Mouse (Mus musculus): ENCODE data around the gene Cd86. TPM values are rescaled to one million over a fixed set of nuclear protein-coding genes. Genes with fewer than 3 reads are reported as not detected.

Cd86 gene
- polyA plus RNA-seq, 1 experiment from 2014 or later = 1.2 TPM

DNA sequence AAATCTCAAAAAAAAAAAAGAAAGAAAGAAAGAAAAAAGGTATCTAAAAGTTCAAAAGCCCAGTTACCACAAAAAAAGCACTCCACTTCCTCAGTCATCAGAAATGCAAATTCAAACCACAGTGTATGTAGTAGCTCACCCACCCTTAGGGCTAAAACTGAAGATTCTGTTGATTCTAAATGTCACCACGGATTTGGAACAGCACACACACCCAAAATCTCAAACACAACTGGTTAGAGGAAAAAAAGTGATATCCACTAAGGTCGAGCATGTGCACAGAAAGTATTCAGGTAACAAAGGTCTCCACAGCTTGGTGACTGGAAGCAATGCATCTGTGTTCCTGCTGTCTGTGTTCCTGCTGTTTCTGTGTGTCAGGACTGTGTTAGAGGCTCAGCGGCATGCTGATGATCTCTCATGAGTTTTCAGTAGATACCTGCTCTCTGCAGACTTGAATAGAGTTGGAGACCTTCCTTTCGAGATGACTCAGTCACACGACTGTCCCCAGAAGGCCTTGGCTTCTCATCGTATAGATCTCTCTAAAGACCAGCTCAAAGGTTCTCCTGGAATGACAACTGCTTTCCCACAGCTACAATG, 18.5 kb upstream of the Cd86 start:
- Histone ChIP-seq H3K9me3 (no peaks in the 10 kb centered on the region), H3K9ac (no peak overlapping the region), H3K27me3 (replicated peaks) (no peaks in the 10 kb centered on the region), H3K4me2 (replicated peaks) (no peak overlapping the region), H3K4me3 (no peak overlapping the region), H3K4me1 (no peaks in the 10 kb centered on the region), H3K27ac (no peak overlapping the region), H3K36me3 (no peaks in the 10 kb centered on the region)
- 81% methylated on average over 6 of the region's 6 CpGs for WGBS
- no peak for ATAC-seq (ENCODE audit: low FRiP score, low read depth)

DNA sequence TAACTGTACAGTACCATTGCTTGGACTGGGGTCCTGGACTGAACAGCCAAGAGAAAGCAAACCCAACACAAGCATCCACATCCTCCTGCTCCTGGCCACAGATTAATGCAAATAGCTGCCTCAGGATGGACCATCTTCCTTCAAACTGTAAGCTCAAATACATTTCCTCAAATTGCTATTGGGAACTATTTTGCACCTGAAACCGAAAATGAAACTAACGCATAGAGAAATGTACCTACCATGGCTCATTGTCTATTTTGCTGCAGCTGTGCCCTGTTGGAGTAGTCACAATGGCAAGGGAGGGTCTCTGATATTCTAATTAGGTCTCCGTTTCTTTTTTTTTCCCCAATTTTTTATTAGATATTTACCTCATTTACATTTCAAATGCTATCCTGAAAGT, 15.9 kb upstream of the Cd86 start:
- 94% methylated on average over 3 of the region's 3 CpGs for WGBS

GRCm38 (mm10) chr16:36675902-36676301, 10.0 kb upstream of the Cd86 start:
- no peak overlapping the region for H3K4me3 ChIP-seq
- WGBS = 91% methylated on average over 2 of the region's 2 CpGs
- no peak for ATAC-seq (ENCODE audit: low FRiP score, low read depth)
- H3K4me1 ChIP-seq = no peaks in the 10 kb centered on the region
- no peak overlapping the region for H3K27ac ChIP-seq
- H3K9ac ChIP-seq = no peak overlapping the region
- no peak overlapping the region for H3K4me2 ChIP-seq (replicated peaks)
- H3K27me3 ChIP-seq (replicated peaks) = no peaks in the 10 kb centered on the region
- H3K36me3 ChIP-seq = no peaks in the 10 kb centered on the region
- no peaks in the 10 kb centered on the region for H3K9me3 ChIP-seq

More for the DNA sequence above, 15.9 kb upstream of the Cd86 start:
- H3K27ac ChIP-seq = no peak overlapping the region
- no peak overlapping the region for H3K4me2 ChIP-seq (replicated peaks)
- no peaks in the 10 kb centered on the region for H3K4me1 ChIP-seq
- no peaks in the 10 kb centered on the region for H3K9me3 ChIP-seq
- H3K36me3 ChIP-seq = no peaks in the 10 kb centered on the region
- H3K27me3 ChIP-seq (replicated peaks) = no peaks in the 10 kb centered on the region
- H3K9ac ChIP-seq = no peak overlapping the region
- no peak overlapping the region for H3K4me3 ChIP-seq
- no peak for ATAC-seq (ENCODE audit: low FRiP score, low read depth)

DNA sequence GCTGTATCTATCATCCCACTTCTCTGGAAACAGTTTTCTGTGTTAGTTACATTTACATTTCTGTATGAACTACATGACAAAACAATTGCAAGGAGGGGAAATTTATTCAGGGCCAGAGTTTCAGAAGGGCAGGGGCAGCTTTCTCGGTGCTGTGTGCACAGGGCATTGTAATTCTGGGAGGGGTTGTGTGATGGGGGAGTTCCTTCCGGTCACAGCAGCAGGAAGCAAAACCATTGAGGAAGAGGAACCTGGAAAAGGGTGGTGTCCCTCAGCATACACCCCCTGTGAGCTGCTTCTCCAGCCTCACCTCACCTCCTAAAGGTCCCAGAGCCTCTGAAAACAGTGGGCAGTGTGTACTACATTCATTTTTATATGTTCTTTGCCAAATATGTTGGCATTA, 9.4 kb upstream of the Cd86 start:
- no peaks in the 10 kb centered on the region for H3K36me3 ChIP-seq
- ATAC-seq (ENCODE audit: low FRiP score, low read depth) = no peak
- no peak overlapping the region for H3K4me3 ChIP-seq
- no peak overlapping the region for H3K27ac ChIP-seq
- 59% methylated on average over 2 of the region's 2 CpGs for WGBS
- no peaks in the 10 kb centered on the region for H3K27me3 ChIP-seq (replicated peaks)
- H3K4me2 ChIP-seq (replicated peaks) = no peak overlapping the region
- H3K9me3 ChIP-seq = no peaks in the 10 kb centered on the region
- no peaks in the 10 kb centered on the region for H3K4me1 ChIP-seq
- H3K9ac ChIP-seq = no peak overlapping the region

- no peak overlapping the region for H3K9ac ChIP-seq
- H3K9me3 ChIP-seq = no peaks in the 10 kb centered on the region
- no peaks in the 10 kb centered on the region for H3K27me3 ChIP-seq (replicated peaks)
- no peak overlapping the region for H3K27ac ChIP-seq
- no peak overlapping the region for H3K4me3 ChIP-seq
- H3K4me1 ChIP-seq = no peaks in the 10 kb centered on the region
- ATAC-seq (ENCODE audit: low FRiP score, low read depth) = no peak
- WGBS = 74% methylated on average over 7 of the region's 7 CpGs
- H3K36me3 ChIP-seq = no peaks in the 10 kb centered on the region
- no peak overlapping the region for H3K4me2 ChIP-seq (replicated peaks)
These were observed 8.8 kb upstream of the Cd86 start for GRCm38 (mm10) chr16:36674457-36675204.

GRCm38 (mm10) chr16:36673196-36673595, 7.3 kb upstream of the Cd86 start:
- no peak for ATAC-seq (ENCODE audit: low FRiP score, low read depth)
- Histone ChIP-seq H3K36me3 (no peaks in the 10 kb centered on the region), H3K4me3 (no peak overlapping the region), H3K9ac (no peak overlapping the region), H3K9me3 (no peaks in the 10 kb centered on the region), H3K4me2 (replicated peaks) (no peak overlapping the region), H3K4me1 (no peaks in the 10 kb centered on the region), H3K27ac (no peak overlapping the region), H3K27me3 (replicated peaks) (no peaks in the 10 kb centered on the region)
- WGBS = 86% methylated on average over 4 of the region's 4 CpGs

GRCm38 (mm10) chr16:36670590-36670989, 4.7 kb upstream of the Cd86 start:
- H3K4me3 ChIP-seq = no peak overlapping the region
- ATAC-seq (ENCODE audit: low FRiP score, low read depth) = no peak
- H3K9ac ChIP-seq = no peak overlapping the region
- H3K36me3 ChIP-seq = no peaks in the 10 kb centered on the region
- no peak overlapping the region for H3K4me2 ChIP-seq (replicated peaks)
- H3K27ac ChIP-seq = no peak overlapping the region
- WGBS = 88% methylated on average over 3 of the region's 3 CpGs
- H3K27me3 ChIP-seq (replicated peaks) = no peaks in the 10 kb centered on the region
- no peaks in the 10 kb centered on the region for H3K4me1 ChIP-seq
- no peaks in the 10 kb centered on the region for H3K9me3 ChIP-seq

- Histone ChIP-seq H3K36me3 (no peaks in the 10 kb centered on the region), H3K4me3 (no peak overlapping the region), H3K4me1 (no peaks in the 10 kb centered on the region), H3K4me2 (replicated peaks) (no peak overlapping the region), H3K9ac (no peak overlapping the region), H3K27me3 (replicated peaks) (no peaks in the 10 kb centered on the region), H3K9me3 (no peaks in the 10 kb centered on the region), H3K27ac (no peak overlapping the region)
- WGBS = 93% methylated on average over 10 of the region's 10 CpGs
- no peak for ATAC-seq (ENCODE audit: low FRiP score, low read depth)
These were observed 652 bp upstream of the Cd86 start for GRCm38 (mm10) chr16:36666448-36667017.

DNA sequence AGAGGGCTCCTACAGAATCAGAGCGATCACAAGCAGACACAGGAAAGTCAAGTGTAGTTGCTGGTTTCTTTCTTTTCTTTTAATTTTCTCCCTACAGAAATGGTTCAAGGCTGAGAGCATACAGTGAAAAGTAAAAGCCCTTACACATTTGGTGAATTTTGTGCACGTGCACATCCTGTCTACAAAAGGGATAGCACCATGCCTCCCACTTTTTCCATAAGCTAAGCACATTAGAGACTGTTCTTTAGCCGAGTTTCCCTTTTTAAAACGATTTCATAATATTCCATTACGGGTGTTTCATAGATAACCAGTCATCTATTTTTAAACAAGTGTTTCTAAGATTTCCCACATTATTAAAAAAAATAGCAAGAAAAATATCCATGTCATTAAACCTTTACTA, 2.4 kb downstream of the Cd86 start:
- Histone ChIP-seq H3K4me1 (no peaks in the 10 kb centered on the region), H3K4me3 (no peak overlapping the region), H3K27me3 (replicated peaks) (no peaks in the 10 kb centered on the region), H3K4me2 (replicated peaks) (no peak overlapping the region), H3K9me3 (0 out of 2 replicates have a peak, but pooled peaks cover 1% of the 10 kb centered on the region), H3K36me3 (no peaks in the 10 kb centered on the region), H3K27ac (no peak overlapping the region), H3K9ac (no peak overlapping the region)
- 90% methylated on average over 5 of the region's 5 CpGs for WGBS
- ATAC-seq (ENCODE audit: low FRiP score, low read depth) = no peak

DNA sequence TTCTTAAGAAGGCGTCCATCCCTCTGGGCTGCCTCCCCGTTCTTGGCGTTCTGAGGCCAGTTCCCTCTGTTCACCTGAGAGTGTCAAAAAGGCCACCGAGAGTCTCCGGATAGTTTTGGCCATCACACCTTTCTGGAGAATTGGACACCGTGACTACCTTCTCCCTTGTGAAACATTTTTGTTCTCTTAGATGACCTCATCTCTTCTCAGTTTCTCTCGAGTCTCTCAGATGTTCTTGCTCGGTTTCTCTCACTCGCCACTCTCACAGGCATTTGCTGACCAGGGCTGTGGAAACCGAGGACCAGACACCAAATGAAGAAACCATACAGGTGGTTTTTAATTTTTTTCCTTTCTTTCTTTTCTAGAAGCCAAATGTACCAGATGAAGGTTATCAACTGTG, 4.6 kb downstream of the Cd86 start:
- no peak overlapping the region for H3K4me2 ChIP-seq (replicated peaks)
- no peaks in the 10 kb centered on the region for H3K36me3 ChIP-seq
- H3K4me1 ChIP-seq = no peaks in the 10 kb centered on the region
- no peak for ATAC-seq (ENCODE audit: low FRiP score, low read depth)
- 0 out of 2 replicates have a peak, but pooled peaks cover 3% of the 10 kb centered on the region for H3K9me3 ChIP-seq
- WGBS = 90% methylated on average over 10 of the region's 10 CpGs
- no peaks in the 10 kb centered on the region for H3K27me3 ChIP-seq (replicated peaks)
- no peak overlapping the region for H3K9ac ChIP-seq
- H3K27ac ChIP-seq = no peak overlapping the region
- no peak overlapping the region for H3K4me3 ChIP-seq

DNA sequence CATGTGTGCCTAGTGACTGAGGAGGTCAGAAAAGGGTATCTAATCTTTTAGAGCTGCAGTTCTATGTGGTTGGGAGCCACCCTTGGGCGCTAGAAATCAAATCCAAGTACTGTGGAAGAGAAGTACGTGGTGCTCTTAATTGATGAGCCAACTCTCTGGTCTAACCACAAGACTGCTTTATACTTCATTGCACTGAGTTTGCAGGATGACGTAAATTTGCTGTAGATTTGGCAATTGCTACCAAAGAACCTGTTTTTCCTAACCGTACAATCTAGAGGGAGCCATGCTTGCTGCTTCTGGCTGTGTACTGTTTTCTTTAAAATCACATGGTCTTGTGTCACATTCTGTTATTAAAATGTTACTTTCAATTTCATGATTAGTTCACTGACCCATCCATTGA, 10.0 kb downstream of the Cd86 start:
- no peaks in the 10 kb centered on the region for H3K4me1 ChIP-seq
- no peak overlapping the region for H3K27ac ChIP-seq
- H3K9ac ChIP-seq = no peak overlapping the region
- no peak overlapping the region for H3K4me2 ChIP-seq (replicated peaks)
- 0 out of 2 replicates have a peak, but pooled peaks cover 3% of the 10 kb centered on the region for H3K9me3 ChIP-seq
- no peak for ATAC-seq (ENCODE audit: low FRiP score, low read depth)
- WGBS = 90% methylated on average over 4 of the region's 4 CpGs
- H3K4me3 ChIP-seq = no peak overlapping the region
- no peaks in the 10 kb centered on the region for H3K27me3 ChIP-seq (replicated peaks)
- H3K36me3 ChIP-seq = no peaks in the 10 kb centered on the region

DNA sequence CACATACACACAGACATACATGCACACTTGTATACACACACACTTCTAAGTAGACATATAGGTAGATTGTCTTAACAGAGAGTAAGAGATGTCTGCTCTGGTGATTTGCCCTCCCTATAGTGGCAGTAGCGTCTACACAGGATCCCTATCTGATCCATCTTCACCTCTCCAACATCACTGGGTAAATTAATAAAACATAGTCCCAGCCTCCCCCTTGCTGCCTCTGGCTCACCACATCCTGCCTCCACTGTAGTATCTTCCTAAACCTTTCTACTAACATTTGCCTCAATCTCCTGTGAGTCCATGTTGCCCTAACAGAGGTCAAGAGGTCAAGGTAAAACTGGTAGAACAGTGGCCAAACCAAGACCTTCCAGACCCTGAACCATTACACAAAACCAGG, 10.7 kb downstream of the Cd86 start:
- Histone ChIP-seq H3K4me1 (no peaks in the 10 kb centered on the region), H3K36me3 (no peaks in the 10 kb centered on the region), H3K4me3 (no peak overlapping the region), H3K9me3 (0 out of 2 replicates have a peak, but pooled peaks cover 3% of the 10 kb centered on the region), H3K27ac (no peak overlapping the region), H3K27me3 (replicated peaks) (no peaks in the 10 kb centered on the region), H3K4me2 (replicated peaks) (no peak overlapping the region), H3K9ac (no peak overlapping the region)
- ATAC-seq (ENCODE audit: low FRiP score, low read depth) = no peak
- 98% methylated on average over 1 of the region's 1 CpGs for WGBS

Measured in neural tube, embryonic 12.5 days (tissue).